In genomic region chr15:27485567-27486278, GRCm38 (mm10) we compare ENCODE assay signal across 11 mouse cellular contexts. TPM values are rescaled to one million over a fixed set of nuclear protein-coding genes. Genes with fewer than 3 reads are reported as not detected.
DNase-seq lines count a peak whose midpoint lies in the region; ATAC-seq lines count a peak whose summit lies in the region.
"Had no signal": no experiment of that assay in that cellular context is flagged by ENCODE, and none has a peak within 500 bp of the region (broad histone marks: within the 10 kb centered on the region; RNA-seq: fewer than 3 reads in every experiment).

No protein-coding gene starts in this region.

- 46% methylated on average over 12 of the region's 12 CpGs for WGBS in kidney, embryonic 14.5 days
- 21% methylated on average over 12 of the region's 12 CpGs for WGBS in embryonic facial prominence, embryonic 12.5 days
- WGBS in intestine, embryonic 14.5 days, result 37% methylated on average over 12 of the region's 12 CpGs
- WGBS in neural tube, embryonic 12.5 days, result 36% methylated on average over 12 of the region's 12 CpGs

- H3K9ac ChIP-seq in kidney, embryonic 14.5 days (ENCODE audit: low read depth, low read length), result no peak overlapping the region
- peak overlapping the region; percentile 24; the same call in 1 of the 2 replicates for H3K9ac ChIP-seq in embryonic facial prominence, embryonic 12.5 days
- no peak overlapping the region for H3K9ac ChIP-seq in intestine, embryonic 14.5 days (ENCODE audit: low read length)
- H3K9ac ChIP-seq in neural tube, embryonic 12.5 days, result no peak overlapping the region

- H3K27ac ChIP-seq in kidney, embryonic 14.5 days (ENCODE audit: low read depth, low read length), result no peak overlapping the region
- H3K27ac ChIP-seq in embryonic facial prominence, embryonic 12.5 days, result peak overlapping the region; percentile 61; the same call in 1 of the 2 replicates
- H3K27ac ChIP-seq in intestine, embryonic 14.5 days (ENCODE audit: low read depth), result no peak overlapping the region
- H3K27ac ChIP-seq in neural tube, embryonic 12.5 days, result no peak overlapping the region

- no peak for DNase-seq in kidney, adult 8-10 months
- no peak for DNase-seq in intestine, embryonic 14.5 days (ENCODE audit: low spot score)
- DNase-seq in adrenal gland, postnatal 10 days, result no peak
- no peak for DNase-seq in testis, postnatal 14 days (ENCODE audit: low spot score)
- DNase-seq: cerebellum, adult 18-20 months; left cerebral cortex, postnatal 4 days had no signal

- H3K27me3 ChIP-seq in kidney, embryonic 14.5 days (ENCODE audit: control insufficient read depth, insufficient read depth, low read length), result no peaks in the 10 kb centered on the region
- no peaks in the 10 kb centered on the region for H3K27me3 ChIP-seq in embryonic facial prominence, embryonic 12.5 days
- H3K27me3 ChIP-seq in intestine, embryonic 14.5 days (replicated peaks; ENCODE audit: control insufficient read depth, insufficient read depth, low read length), result no peaks in the 10 kb centered on the region
- no peaks in the 10 kb centered on the region for H3K27me3 ChIP-seq in neural tube, embryonic 12.5 days (replicated peaks)

- H3K4me1 ChIP-seq in kidney, embryonic 14.5 days (ENCODE audit: control insufficient read depth, insufficient read depth, low read length), result no peaks in the 10 kb centered on the region; the same call in 1 of the 2 replicates
- peaks cover 38% of the 10 kb centered on the region for H3K4me1 ChIP-seq in embryonic facial prominence, embryonic 12.5 days
- H3K4me1 ChIP-seq in intestine, embryonic 14.5 days (replicated peaks; ENCODE audit: control insufficient read depth, insufficient read depth, low read length), result peaks cover 16% of the 10 kb centered on the region
- peaks cover 26% of the 10 kb centered on the region for H3K4me1 ChIP-seq in neural tube, embryonic 12.5 days

- no peaks in the 10 kb centered on the region for H3K36me3 ChIP-seq in kidney, embryonic 14.5 days (ENCODE audit: control insufficient read depth, insufficient read depth, low read length)
- H3K36me3 ChIP-seq in embryonic facial prominence, embryonic 12.5 days, result no peaks in the 10 kb centered on the region
- H3K36me3 ChIP-seq in intestine, embryonic 14.5 days (ENCODE audit: control insufficient read depth, insufficient read depth, low read length), result no peaks in the 10 kb centered on the region
- no peaks in the 10 kb centered on the region for H3K36me3 ChIP-seq in neural tube, embryonic 12.5 days

- H3K4me3 ChIP-seq in kidney, embryonic 14.5 days (ENCODE audit: low read length), result no peak overlapping the region
- no peak overlapping the region for H3K4me3 ChIP-seq in embryonic facial prominence, embryonic 12.5 days
- no peak overlapping the region for H3K4me3 ChIP-seq in intestine, embryonic 14.5 days (ENCODE audit: low read depth, low read length)
- H3K4me3 ChIP-seq in neural tube, embryonic 12.5 days, result no peak overlapping the region

- ATAC-seq in kidney, embryonic 14.5 days (ENCODE audit: low FRiP score, low TSS enrichment), result peak; percentile 18; the same call in 1 of the 2 replicates
- 0 out of 2 replicates have a peak, but pooled peaks have one; percentile 53 for ATAC-seq in embryonic facial prominence, embryonic 12.5 days (ENCODE audit: insufficient number of reproducible peaks, insufficient read depth, low FRiP score, low TSS enrichment)
- peak; percentile 38; the same call in 1 of the 2 replicates for ATAC-seq in intestine, embryonic 14.5 days (replicated peaks; ENCODE audit: low FRiP score, low TSS enrichment, low read depth)
- ATAC-seq in neural tube, embryonic 12.5 days (ENCODE audit: low FRiP score, low read depth), result peak; percentile 68
- no peak for ATAC-seq in CD4-positive, CD25-positive, alpha-beta regulatory T cell, adult 4 months
- ATAC-seq: inflammation-experienced regulatory T-cells, adult 6 months had no signal

- H3K4me2 ChIP-seq in kidney, embryonic 14.5 days (replicated peaks; ENCODE audit: low read depth, low read length), result no peak overlapping the region
- peak overlapping the region; percentile 36 for H3K4me2 ChIP-seq in embryonic facial prominence, embryonic 12.5 days (replicated peaks)
- H3K4me2 ChIP-seq in intestine, embryonic 14.5 days (ENCODE audit: low read length), result no peak overlapping the region
- peak overlapping the region; percentile 28; the same call in 1 of the 2 replicates for H3K4me2 ChIP-seq in neural tube, embryonic 12.5 days (replicated peaks)

- H3K9me3 ChIP-seq in kidney, embryonic 14.5 days (ENCODE audit: control insufficient read depth, low read length), result no peaks in the 10 kb centered on the region
- no peaks in the 10 kb centered on the region for H3K9me3 ChIP-seq in embryonic facial prominence, embryonic 12.5 days
- no peaks in the 10 kb centered on the region for H3K9me3 ChIP-seq in intestine, embryonic 14.5 days (ENCODE audit: control insufficient read depth, low read length)
- H3K9me3 ChIP-seq in neural tube, embryonic 12.5 days, result no peaks in the 10 kb centered on the region

RNA-seq across cellular contexts. Expression of gene Ank, which starts 19.2 kb away (rescaled TPM):
- polyA plus RNA-seq in kidney, embryonic 14.5 days (2014; fragmentation: Nextera tagmentation; extraction: Ambion mirVana), result 6.1 and 10.3 TPM in 2 replicates
- 9.7 and 9.8 TPM in 2 replicates for polyA plus RNA-seq in embryonic facial prominence, embryonic 12.5 days (2016; fragmentation: Nextera tagmentation; extraction: Ambion mirVana)
- polyA plus RNA-seq in intestine, embryonic 14.5 days (2014; fragmentation: Nextera tagmentation; extraction: Ambion mirVana), result 13.8 and 16.5 TPM in 2 replicates
- 12.3 and 13.6 TPM in 2 replicates for polyA plus RNA-seq in neural tube, embryonic 12.5 days (2016; fragmentation: Nextera tagmentation; extraction: Ambion mirVana)
- total RNA-seq in adrenal gland, postnatal 10 days (2021), result 10 to 100 TPM; 30.1 to 33.3 TPM
- polyA plus RNA-seq in CD4-positive, CD25-positive, alpha-beta regulatory T cell, adult 4 months (2017; shearing (Covaris generic)), result 10 to 100 TPM; 15.2 to 16.9 TPM

Comparison
In these comparisons a context has a peak if more than half of its experiments do, and no peak if none do; other contexts are left out.
1. H3K4me2 ChIP-seq: peak in embryonic facial prominence, embryonic 12.5 days (single experiment) and neural tube, embryonic 12.5 days (single experiment); none in kidney, embryonic 14.5 days (single experiment) and intestine, embryonic 14.5 days (single experiment).